Comparison of ENCODE assay signal across 25 mouse cellular contexts in the genomic region with DNA sequence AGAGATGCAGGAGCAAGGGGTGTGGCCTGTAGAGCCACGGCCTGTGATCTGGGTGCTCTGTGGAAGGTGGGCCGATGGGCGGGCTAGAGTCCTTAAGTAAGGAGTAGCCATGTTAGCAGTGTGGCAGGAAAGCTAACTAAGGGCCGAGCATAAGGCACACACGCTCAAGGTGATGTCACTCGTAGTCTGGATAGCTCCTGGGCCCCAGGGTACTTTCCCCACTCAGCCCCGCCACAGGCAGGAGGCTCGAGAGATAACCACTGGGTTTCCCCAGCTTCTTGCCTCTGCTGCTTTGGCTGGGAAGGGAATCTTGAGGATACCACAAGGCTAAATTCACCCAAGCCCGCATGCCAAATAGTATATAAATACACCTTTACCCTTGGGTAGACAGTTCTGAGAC. TPM values are rescaled to one million over a fixed set of nuclear protein-coding genes. Genes with fewer than 3 reads are reported as not detected.
DNase-seq lines count a peak whose midpoint lies in the region; ATAC-seq and TF ChIP-seq lines count a peak whose summit lies in the region.
"Had no signal": no experiment of that assay in that cellular context is flagged by ENCODE, and none has a peak within 500 bp of the region (broad histone marks: within the 10 kb centered on the region; RNA-seq: fewer than 3 reads in every experiment).

No protein-coding gene starts in this region.

- no peak for DNase-seq in lung, postnatal 25 days (ENCODE audit: low spot score)
- DNase-seq in testis, postnatal 14 days (ENCODE audit: low spot score) = no peak
- peak; percentile 52 for DNase-seq in ZHBTc4 (ENCODE audit: low read depth, low spot score)
- no peak for DNase-seq in spleen, adult 12 weeks (ENCODE audit: low spot score)
- DNase-seq: adrenal gland, adult 2 months; adrenal gland, postnatal 10 days; adrenal gland, postnatal 25 days; cerebellum, adult 11 months; cerebellum, adult 18-20 months; cerebellum, adult 8-10 months; cerebellum, adult 9-11 months; cerebellum, postnatal 14 days; cerebellum, postnatal 36 days; embryo, embryonic 11 days had no signal

- no peak for TF ChIP-seq CTCF in testis, adult 2 months (IDR thresholded peaks at IDR 0.05; ENCODE audit: control insufficient read depth, insufficient read depth, insufficient replicate concordance, low read depth, low read length)

- no peaks in the 10 kb centered on the region for H3K27me3 ChIP-seq in lung, embryonic 15.5 days
- H3K27me3 ChIP-seq in testis, adult 2 months (ENCODE audit: control insufficient read depth, insufficient read depth, low read length) = no peaks in the 10 kb centered on the region
- H3K27me3 ChIP-seq: embryonic facial prominence, embryonic 13.5 days; embryonic facial prominence, embryonic 15.5 days; forebrain, embryonic 12.5 days; Patski had no signal

- no peak overlapping the region for H3K9ac ChIP-seq in lung, embryonic 15.5 days
- H3K9ac ChIP-seq: embryonic facial prominence, embryonic 13.5 days; embryonic facial prominence, embryonic 15.5 days; forebrain, embryonic 12.5 days had no signal

- H3K4me1 ChIP-seq in lung, embryonic 15.5 days = peaks cover 32% of the 10 kb centered on the region
- H3K4me1 ChIP-seq in testis, adult 2 months (ENCODE audit: control insufficient read depth, insufficient read depth, low read length) = peaks cover 6% of the 10 kb centered on the region

- TF ChIP-seq POLR2A in testis, adult 2 months (IDR thresholded peaks at IDR 0.05; ENCODE audit: control insufficient read depth, low read depth, low read length) = no peak

- H3K36me3 ChIP-seq in lung, embryonic 15.5 days = 0 out of 2 replicates have a peak, but pooled peaks cover 6% of the 10 kb centered on the region
- no peaks in the 10 kb centered on the region for H3K36me3 ChIP-seq in testis, adult 2 months (ENCODE audit: control insufficient read depth, insufficient read depth, low read length)
- H3K36me3 ChIP-seq: forebrain, embryonic 12.5 days; G1E had no signal

- no peaks in the 10 kb centered on the region for H3K9me3 ChIP-seq in lung, embryonic 15.5 days
- H3K9me3 ChIP-seq: embryonic facial prominence, embryonic 13.5 days; embryonic facial prominence, embryonic 15.5 days; forebrain, embryonic 10.5 days; forebrain, embryonic 12.5 days; G1E had no signal

- H3K27ac ChIP-seq in lung, embryonic 15.5 days = peak overlapping the region; percentile 97
- H3K27ac ChIP-seq in testis, adult 2 months (ENCODE audit: control insufficient read depth, insufficient read depth, low read depth, low read length) = no peak overlapping the region
- H3K27ac ChIP-seq: embryonic facial prominence, embryonic 13.5 days; embryonic facial prominence, embryonic 15.5 days; forebrain, embryonic 10.5 days; forebrain, embryonic 12.5 days had no signal

- no peak for ATAC-seq in lung, embryonic 15.5 days (ENCODE audit: borderline replicate concordance, extremely low read depth, low FRiP score, low TSS enrichment)
- ATAC-seq: forebrain, embryonic 14.5 days; forebrain, embryonic 16.5 days; Patski had no signal

- 56% methylated on average over 9 of the region's 9 CpGs for WGBS in lung, embryonic 15.5 days

- no peak overlapping the region for H3K4me2 ChIP-seq in lung, embryonic 15.5 days
- H3K4me2 ChIP-seq: embryonic facial prominence, embryonic 13.5 days; embryonic facial prominence, embryonic 15.5 days; forebrain, embryonic 12.5 days had no signal

- no peak overlapping the region for H3K4me3 ChIP-seq in lung, embryonic 15.5 days
- H3K4me3 ChIP-seq in testis, adult 2 months (ENCODE audit: control insufficient read depth, low read depth, low read length) = peak overlapping the region; percentile 26; the same call in 1 of the 2 replicates
- H3K4me3 ChIP-seq: embryonic facial prominence, embryonic 13.5 days; embryonic facial prominence, embryonic 15.5 days; erythroblast, embryonic 14.5 days; forebrain, embryonic 10.5 days; forebrain, embryonic 12.5 days had no signal

RNA-seq across cellular contexts. Expression of gene Pdgfa, which starts 25.8 kb away (rescaled TPM):
- polyA plus RNA-seq in lung, embryonic 15.5 days (2015; fragmentation: Nextera tagmentation; extraction: Ambion mirVana) = 53.2 and 56.3 TPM in 2 replicates
- 10.1 and 10.5 TPM in 2 replicates for polyA plus RNA-seq in testis, adult 2 months (2012; rRNA removed)
- polyA plus RNA-seq: G1E had no signal
